In genomic region chr9:71179276-71179896, GRCm38 (mm10) we compare ENCODE assay signal across 23 mouse cellular contexts. TPM values are rescaled to one million over a fixed set of nuclear protein-coding genes. Genes with fewer than 3 reads are reported as not detected.
DNase-seq lines count a peak whose midpoint lies in the region; ATAC-seq and TF ChIP-seq lines count a peak whose summit lies in the region.
"Had no signal": no experiment of that assay in that cellular context is flagged by ENCODE, and none has a peak within 500 bp of the region (broad histone marks: within the 10 kb centered on the region; RNA-seq: fewer than 3 reads in every experiment).

No protein-coding gene starts in this region.

- no peak for TF ChIP-seq CTCF in intestine, postnatal 0 days (IDR thresholded peaks at IDR 0.05; ENCODE audit: low read depth)

- H3K4me3 ChIP-seq in lung, embryonic 15.5 days: no peak overlapping the region
- H3K4me3 ChIP-seq in liver, embryonic 15.5 days (replicated peaks): no peak overlapping the region
- no peak overlapping the region for H3K4me3 ChIP-seq in intestine, embryonic 15.5 days (replicated peaks)
- no peak overlapping the region for H3K4me3 ChIP-seq in intestine, postnatal 0 days (ENCODE audit: low read depth, low read length)
- H3K4me3 ChIP-seq: embryonic facial prominence, embryonic 15.5 days; hindbrain, embryonic 13.5 days; midbrain, embryonic 13.5 days; neural tube, embryonic 12.5 days had no signal

- H3K4me1 ChIP-seq in lung, embryonic 15.5 days: no peaks in the 10 kb centered on the region
- peaks cover 49% of the 10 kb centered on the region for H3K4me1 ChIP-seq in liver, embryonic 15.5 days (replicated peaks)
- H3K4me1 ChIP-seq in intestine, embryonic 15.5 days (replicated peaks): no peaks in the 10 kb centered on the region
- H3K4me1 ChIP-seq in intestine, postnatal 0 days (replicated peaks; ENCODE audit: control insufficient read depth, insufficient read depth, low read length): no peaks in the 10 kb centered on the region
- H3K4me1 ChIP-seq: embryonic facial prominence, embryonic 15.5 days; hindbrain, embryonic 13.5 days; midbrain, embryonic 13.5 days; neural tube, embryonic 12.5 days had no signal

- no peak for DNase-seq in lung, postnatal 36 days
- DNase-seq: adrenal gland, adult 2 months; cerebellum, adult 2 months; gastrocnemius, postnatal 14 days; kidney, adult 8-10 months; lung, adult 18-20 months; retina, postnatal 1 day; right cerebral cortex, postnatal 25 days; thymus, postnatal 14 days had no signal

- no peak overlapping the region for H3K27ac ChIP-seq in lung, embryonic 15.5 days
- peak overlapping the region; percentile 53; the same call in 1 of the 2 replicates for H3K27ac ChIP-seq in liver, embryonic 15.5 days (replicated peaks)
- no peak overlapping the region for H3K27ac ChIP-seq in intestine, embryonic 15.5 days
- H3K27ac ChIP-seq in intestine, postnatal 0 days (ENCODE audit: low read depth, low read length): no peak overlapping the region
- H3K27ac ChIP-seq: embryonic facial prominence, embryonic 15.5 days; hindbrain, embryonic 13.5 days; midbrain, embryonic 13.5 days; neural tube, embryonic 12.5 days had no signal

- H3K36me3 ChIP-seq in lung, embryonic 15.5 days: no peaks in the 10 kb centered on the region
- no peaks in the 10 kb centered on the region for H3K36me3 ChIP-seq in liver, embryonic 15.5 days (replicated peaks)
- H3K36me3 ChIP-seq in intestine, embryonic 15.5 days: no peaks in the 10 kb centered on the region
- no peaks in the 10 kb centered on the region for H3K36me3 ChIP-seq in intestine, postnatal 0 days (ENCODE audit: control insufficient read depth, insufficient read depth)
- H3K36me3 ChIP-seq: embryonic facial prominence, embryonic 15.5 days; hindbrain, embryonic 13.5 days; midbrain, embryonic 13.5 days; neural tube, embryonic 12.5 days had no signal

- no peak overlapping the region for H3K9ac ChIP-seq in lung, embryonic 15.5 days
- H3K9ac ChIP-seq in liver, embryonic 15.5 days: no peak overlapping the region
- H3K9ac ChIP-seq in intestine, embryonic 15.5 days: no peak overlapping the region
- H3K9ac ChIP-seq in intestine, postnatal 0 days (ENCODE audit: low read depth, low read length): no peak overlapping the region
- H3K9ac ChIP-seq: embryonic facial prominence, embryonic 15.5 days; hindbrain, embryonic 13.5 days; midbrain, embryonic 13.5 days; neural tube, embryonic 12.5 days had no signal

- H3K9me3 ChIP-seq in lung, embryonic 15.5 days: no peaks in the 10 kb centered on the region
- H3K9me3 ChIP-seq in liver, embryonic 15.5 days (replicated peaks): no peaks in the 10 kb centered on the region
- H3K9me3 ChIP-seq in intestine, embryonic 15.5 days: no peaks in the 10 kb centered on the region
- H3K9me3 ChIP-seq in intestine, postnatal 0 days (ENCODE audit: control insufficient read depth): 0 out of 2 replicates have a peak, but pooled peaks cover 3% of the 10 kb centered on the region
- H3K9me3 ChIP-seq: embryonic facial prominence, embryonic 15.5 days; hindbrain, embryonic 13.5 days; midbrain, embryonic 13.5 days; neural tube, embryonic 12.5 days had no signal

- peak; percentile 8; the same call in 1 of the 2 replicates for ATAC-seq in lung, embryonic 15.5 days (ENCODE audit: borderline replicate concordance, extremely low read depth, low FRiP score, low TSS enrichment)
- ATAC-seq in granulocyte monocyte progenitor cell, adult 5-6 weeks (replicated peaks; ENCODE audit: poor library complexity, severe bottlenecking): peak; percentile 72
- peak; percentile 53; the same call in 1 of the 2 replicates for ATAC-seq in liver, embryonic 15.5 days (ENCODE audit: insufficient read depth)
- peak; percentile 76 for ATAC-seq in monocyte, adult 5-6 weeks (replicated peaks; ENCODE audit: insufficient number of reproducible peaks, low FRiP score, low TSS enrichment, poor library complexity, severe bottlenecking)
- no peak for ATAC-seq in intestine, embryonic 15.5 days
- ATAC-seq in cerebellum, adult (ENCODE audit: insufficient number of reproducible peaks, low FRiP score, low TSS enrichment): no peak
- ATAC-seq in intestine, postnatal 0 days: no peak
- ATAC-seq: forebrain, embryonic 16.5 days; inflammation-experienced regulatory T-cells, adult 6 months; midbrain, embryonic 13.5 days had no signal

- no peak overlapping the region for H3K4me2 ChIP-seq in lung, embryonic 15.5 days
- 0 out of 2 replicates have a peak overlapping the region, but pooled peaks have one; percentile 11 for H3K4me2 ChIP-seq in liver, embryonic 15.5 days
- no peak overlapping the region for H3K4me2 ChIP-seq in intestine, embryonic 15.5 days (replicated peaks)
- H3K4me2 ChIP-seq in intestine, postnatal 0 days (replicated peaks; ENCODE audit: low read depth): no peak overlapping the region
- H3K4me2 ChIP-seq: embryonic facial prominence, embryonic 15.5 days; hindbrain, embryonic 13.5 days; midbrain, embryonic 13.5 days; neural tube, embryonic 12.5 days had no signal

- 47% methylated on average over 6 of the region's 6 CpGs for WGBS in lung, embryonic 15.5 days
- 14% methylated on average over 6 of the region's 6 CpGs for WGBS in liver, embryonic 15.5 days (ENCODE audit: insufficient replicate concordance)
- 66% methylated on average over 6 of the region's 6 CpGs for WGBS in intestine, embryonic 15.5 days
- WGBS in intestine, postnatal 0 days: 61% methylated on average over 6 of the region's 6 CpGs

- no peaks in the 10 kb centered on the region for H3K27me3 ChIP-seq in lung, embryonic 15.5 days
- no peaks in the 10 kb centered on the region for H3K27me3 ChIP-seq in liver, embryonic 15.5 days
- H3K27me3 ChIP-seq in intestine, embryonic 15.5 days (replicated peaks): no peaks in the 10 kb centered on the region
- H3K27me3 ChIP-seq in intestine, postnatal 0 days (replicated peaks; ENCODE audit: control insufficient read depth, insufficient read depth, low read length): no peaks in the 10 kb centered on the region
- H3K27me3 ChIP-seq: embryonic facial prominence, embryonic 15.5 days; hindbrain, embryonic 13.5 days; midbrain, embryonic 13.5 days; neural tube, embryonic 12.5 days had no signal

RNA-seq across cellular contexts. Expression of gene Aqp9, which starts 10.9 kb away (rescaled TPM):
- 0.52 and 0.57 TPM in 2 replicates for polyA plus RNA-seq in lung, embryonic 15.5 days (2015; fragmentation: Nextera tagmentation; extraction: Ambion mirVana)
- 1.0 and 1.1 TPM in 2 replicates for total RNA-seq in granulocyte monocyte progenitor cell, adult 5-6 weeks (2014; fragmentation: Nextera tagmentation)
- total RNA-seq in granulocyte monocyte progenitor cell, adult 5-6 weeks (2017): 0.52 and 1.4 TPM in 2 replicates
- polyA plus RNA-seq in liver, embryonic 15.5 days (2015; fragmentation: Nextera tagmentation; extraction: Ambion mirVana): 7.7 and 8.2 TPM in 2 replicates
- 13.4 to 39.6 TPM (median 30.9 TPM) in 3 replicates for total RNA-seq in monocyte, adult 5-6 weeks (2017)
- polyA plus RNA-seq in intestine, embryonic 15.5 days (2015; fragmentation: Nextera tagmentation; extraction: Ambion mirVana): 0.74 and 1.0 TPM in 2 replicates
- 0.18 and 0.21 TPM in 2 replicates for polyA plus RNA-seq in intestine, postnatal 0 days (2015; fragmentation: Nextera tagmentation; extraction: Ambion mirVana)
- polyA plus RNA-seq: inflammation-experienced regulatory T-cells, adult 6 months; limb, embryonic 11.5 days had no signal

RNA-seq across cellular contexts. Expression of gene Aldh1a2, which starts 36.2 kb away (rescaled TPM):
- polyA plus RNA-seq in lung, embryonic 15.5 days (2015; fragmentation: Nextera tagmentation; extraction: Ambion mirVana): 30.6 and 37.3 TPM in 2 replicates
- total RNA-seq in granulocyte monocyte progenitor cell, adult 5-6 weeks (2014; fragmentation: Nextera tagmentation): not detected in 2 replicates
- not detected in 2 replicates for total RNA-seq in granulocyte monocyte progenitor cell, adult 5-6 weeks (2017)
- polyA plus RNA-seq in liver, embryonic 15.5 days (2015; fragmentation: Nextera tagmentation; extraction: Ambion mirVana): 0.92 and 1.0 TPM in 2 replicates
- 2.6 to 3.9 TPM (median 2.6 TPM) in 3 replicates for total RNA-seq in monocyte, adult 5-6 weeks (2017)
- polyA plus RNA-seq in intestine, embryonic 15.5 days (2015; fragmentation: Nextera tagmentation; extraction: Ambion mirVana): 73.9 and 75.6 TPM in 2 replicates
- polyA plus RNA-seq in intestine, postnatal 0 days (2015; fragmentation: Nextera tagmentation; extraction: Ambion mirVana): 38.4 and 39.2 TPM in 2 replicates

Comparison
In these comparisons a context has a peak if more than half of its experiments do, and no peak if none do; other contexts are left out.
1. ATAC-seq: peak in lung, embryonic 15.5 days (single experiment), granulocyte monocyte progenitor cell, adult 5-6 weeks (single experiment), liver, embryonic 15.5 days (single experiment) and monocyte, adult 5-6 weeks (single experiment); none in intestine, embryonic 15.5 days (single experiment), cerebellum, adult (single experiment) and intestine, postnatal 0 days (single experiment).
2. RNA of gene Aldh1a2, which starts 36.2 kb away (polyA plus RNA-seq): 73.9 to 75.6 TPM in intestine, embryonic 15.5 days, 38.4 to 39.2 TPM in intestine, postnatal 0 days and 30.6 to 37.3 TPM in lung, embryonic 15.5 days; 0.92 to 1.0 TPM in liver, embryonic 15.5 days; every median in the first group is over 10 times any median in the second.